Mouse (Mus musculus) liver, adult 2 months (tissue): ENCODE results near the gene Anapc15. TPM values are rescaled to one million over a fixed set of nuclear protein-coding genes. Genes with fewer than 3 reads are reported as not detected.

Experiments
- DNase-seq: peaks from one replicate; pipeline ENCODE4 v3.0.0-alpha.2; 2011; ENCODE audit warnings: low read depth, low spot score; ENCODE audit errors: extremely low read depth
- H3K27ac ChIP-seq: fragments of 200-500 bp; replicated peaks from 2 replicates; pipeline ENCODE4 v1.5.1; 2012; ENCODE audit warnings: low read depth, mild to moderate bottlenecking, control low read depth, inconsistent platforms, low read length; ENCODE audit not compliant: insufficient read depth
- H3K27me3 ChIP-seq: fragments of 200-500 bp; 2 replicates; pipeline ENCODE4 v1.6.1; 2012; ENCODE audit warnings: mild to moderate bottlenecking, moderate library complexity, low read length, inconsistent platforms; ENCODE audit not compliant: control insufficient read depth, insufficient read depth
- H3K36me3 ChIP-seq: fragments of 200-500 bp; 2 replicates; pipeline ENCODE4 v1.6.1; 2012; ENCODE audit warnings: low read length, inconsistent platforms; ENCODE audit not compliant: control insufficient read depth, insufficient read depth
- H3K4me1 ChIP-seq: fragments of 200-500 bp; 2 replicates; pipeline ENCODE4 v1.6.1; 2011; ENCODE audit warnings: low read length; ENCODE audit not compliant: control insufficient read depth, insufficient read depth
- H3K4me3 ChIP-seq: fragments of 200-500 bp; 2 replicates; pipeline ENCODE4 v1.5.1; 2011; ENCODE audit warnings: low read depth, mild to moderate bottlenecking, control low read depth, low read length, moderate library complexity; ENCODE audit not compliant: insufficient read depth
- H3K79me2 ChIP-seq: fragments of 200-500 bp; 2 replicates; pipeline ENCODE4 v1.6.1; 2012; ENCODE audit warnings: inconsistent platforms, mild to moderate bottlenecking, low read length, moderate library complexity; ENCODE audit not compliant: control insufficient read depth, insufficient read depth
- H3K9ac ChIP-seq: fragments of 200-500 bp; 2 replicates; pipeline ENCODE4 v1.6.1; 2012; ENCODE audit warnings: low read depth, mild to moderate bottlenecking, control low read depth, inconsistent platforms, low read length
- CTCF ChIP-seq: fragments of 200-500 bp; IDR thresholded peaks from 2 replicates; pipeline ENCODE4 v1.5.1; 2011; ENCODE audit warnings: low read depth, low read length, control low read depth
- POLR2A ChIP-seq: fragments of 200-500 bp; IDR thresholded peaks from 2 replicates; pipeline ENCODE4 v1.6.1; 2011; ENCODE audit warnings: low read length, control low read depth; ENCODE audit not compliant: insufficient read depth; ENCODE audit errors: extremely low read depth
- WGBS: fragments of 180-500 bp; shearing (Covaris S2); methylation state at CpG from one replicate; pipeline ENCODE4 v1.1.7; 2018; 5-methylcytosine and 5-hydroxymethylcytosine counted together
- polyA plus RNA-seq: library from polyadenylated mRNA; depleted of rRNA; stranded (reverse); fragments of >200 nt; gene quantifications from 2 replicates; pipeline ENCODE4 v1.2.3, GENCODE M21; 2012
- total RNA-seq: library from RNA; depleted of rRNA; stranded (reverse); fragments of >200 nt; gene quantifications from 2 replicates; pipeline ENCODE4 v1.2.3, GENCODE M21; 2014

Gene Anapc15
- total and polyA plus RNA-seq, 2 experiments, result 16.6 to 31.8 TPM

- WGBS, result 74% methylated on average over 4 of the region's 4 CpGs
- DNase-seq, result no peak
- Histone ChIP-seq H3K9ac (no peak overlapping the region), H3K79me2 (no peaks in the 10 kb centered on the region), H3K36me3 (no peaks in the 10 kb centered on the region), H3K4me1 (0 out of 2 replicates have a peak, but pooled peaks cover 6% of the 10 kb centered on the region), H3K27me3 (no peaks in the 10 kb centered on the region), H3K27ac (no peak overlapping the region), H3K4me3 (no peak overlapping the region)
- TF ChIP-seq POLR2A (no peak), CTCF (no peak)
These were observed 17.3 kb downstream of the Anapc15 start for GRCm38 (mm10) chr7:101880855-101881254.

DNA sequence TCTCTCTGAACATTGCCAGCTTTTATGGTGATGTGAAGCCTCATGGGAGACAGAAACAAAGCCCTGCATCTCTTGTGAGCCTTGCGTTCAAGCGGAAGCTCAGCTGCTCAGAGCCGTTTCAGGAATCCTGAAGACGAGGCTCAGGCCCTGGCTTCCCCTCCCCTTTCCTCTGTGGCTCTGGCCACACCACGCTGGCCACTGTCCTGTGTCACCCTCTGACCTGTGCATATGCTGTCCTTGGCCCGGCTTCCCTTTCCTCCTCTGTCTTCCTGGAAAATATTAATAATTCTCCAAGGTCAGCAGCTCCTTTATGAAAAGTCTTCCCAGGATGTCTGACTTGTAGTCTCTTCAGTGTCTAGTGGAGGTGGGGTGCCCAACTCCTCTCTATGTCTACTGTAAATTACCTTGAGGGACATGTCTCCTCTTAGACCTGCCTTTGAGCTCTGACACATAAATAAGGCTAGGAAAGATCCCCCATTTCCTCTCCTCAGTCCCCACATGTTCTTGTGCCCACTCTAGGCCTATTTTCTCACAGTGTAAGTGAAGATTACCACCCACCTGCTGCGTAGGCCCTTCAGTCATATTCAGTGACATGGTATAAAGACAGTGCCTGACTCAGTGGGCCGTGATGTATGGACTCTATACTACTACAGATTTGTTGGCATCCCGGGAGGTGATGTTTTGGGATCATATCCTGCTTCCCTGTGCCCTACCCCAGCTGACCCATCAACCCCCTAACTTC lies 19.1 kb downstream of the Anapc15 start:
- H3K79me2 ChIP-seq, result no peaks in the 10 kb centered on the region

DNA sequence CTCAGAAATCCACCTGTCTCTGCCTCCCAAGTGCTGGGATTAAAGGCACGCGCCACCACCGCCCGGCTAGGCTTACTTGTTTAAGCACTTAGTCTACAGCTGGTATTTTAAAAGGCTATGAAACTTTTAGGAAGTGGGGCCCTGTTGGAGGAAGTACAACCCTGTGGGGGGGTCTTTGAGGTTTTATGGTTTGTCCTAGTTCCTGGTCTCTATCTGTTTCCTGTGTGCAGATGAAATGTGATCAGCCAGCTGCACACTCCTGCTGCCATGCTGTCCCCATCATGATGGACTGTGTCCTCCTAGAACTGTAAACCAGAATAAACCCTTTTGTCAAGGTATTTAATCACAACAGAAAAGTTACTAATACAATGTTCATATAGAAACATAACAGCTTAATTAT lies 20.6 kb downstream of the Anapc15 start:
- TF ChIP-seq POLR2A, result no peak
- no peak for TF ChIP-seq CTCF
- H3K4me3 ChIP-seq, result no peak overlapping the region
- DNase-seq, result no peak
- H3K79me2 ChIP-seq, result no peaks in the 10 kb centered on the region
- no peak overlapping the region for H3K9ac ChIP-seq
- H3K36me3 ChIP-seq, result no peaks in the 10 kb centered on the region
- H3K27me3 ChIP-seq, result no peaks in the 10 kb centered on the region
- H3K27ac ChIP-seq, result no peak overlapping the region
- 96% methylated on average over 4 of the region's 4 CpGs for WGBS
- 0 out of 2 replicates have a peak, but pooled peaks cover 6% of the 10 kb centered on the region for H3K4me1 ChIP-seq

More for the DNA sequence above, 19.1 kb downstream of the Anapc15 start:
- no peak for TF ChIP-seq POLR2A
- TF ChIP-seq CTCF, result no peak
- WGBS, result 76% methylated on average over 9 of the region's 9 CpGs
- DNase-seq, result no peak
- no peak overlapping the region for H3K9ac ChIP-seq
- 0 out of 2 replicates have a peak, but pooled peaks cover 6% of the 10 kb centered on the region for H3K4me1 ChIP-seq
- no peak overlapping the region for H3K4me3 ChIP-seq
- H3K27me3 ChIP-seq, result no peaks in the 10 kb centered on the region
- H3K36me3 ChIP-seq, result no peaks in the 10 kb centered on the region
- peak overlapping the region; percentile 60 for H3K27ac ChIP-seq

- H3K79me2 ChIP-seq, result no peaks in the 10 kb centered on the region
- no peaks in the 10 kb centered on the region for H3K27me3 ChIP-seq
- WGBS, result 89% methylated on average over 6 of the region's 6 CpGs
- H3K9ac ChIP-seq, result no peak overlapping the region
- H3K36me3 ChIP-seq, result no peaks in the 10 kb centered on the region
- TF ChIP-seq POLR2A (no peak), CTCF (no peak)
- H3K4me1 ChIP-seq, result 0 out of 2 replicates have a peak, but pooled peaks cover 6% of the 10 kb centered on the region
- no peak for DNase-seq
- no peak overlapping the region for H3K4me3 ChIP-seq
- H3K27ac ChIP-seq, result no peak overlapping the region
These were observed 22.8 kb downstream of the Anapc15 start for GRCm38 (mm10) chr7:101886274-101886673.

DNA sequence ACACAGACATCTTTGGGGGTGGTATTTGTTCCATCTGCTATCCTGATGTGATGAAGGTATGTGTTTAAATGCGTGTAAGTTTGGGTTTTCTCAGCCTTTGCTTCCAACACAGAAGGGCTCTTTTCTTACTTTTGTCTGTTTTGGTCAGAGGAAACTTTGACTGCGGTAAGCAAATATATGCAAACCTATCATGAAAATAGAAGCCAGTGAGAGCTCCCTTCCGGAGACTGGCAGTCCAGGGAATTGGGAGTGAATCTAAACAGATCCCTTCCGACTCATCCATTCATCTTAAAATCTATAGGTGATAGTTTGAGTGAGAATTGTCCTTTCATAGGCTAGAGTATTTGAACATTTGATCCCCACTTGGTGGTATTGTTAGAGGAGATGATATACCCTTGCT lies 24.9 kb downstream of the Anapc15 start:
- Histone ChIP-seq H3K79me2 (no peaks in the 10 kb centered on the region), H3K4me3 (no peak overlapping the region), H3K27ac (no peak overlapping the region), H3K9ac (no peak overlapping the region), H3K27me3 (no peaks in the 10 kb centered on the region), H3K36me3 (no peaks in the 10 kb centered on the region), H3K4me1 (no peaks in the 10 kb centered on the region)
- 86% methylated on average over 4 of the region's 4 CpGs for WGBS
- TF ChIP-seq POLR2A (no peak), CTCF (no peak)
- no peak for DNase-seq

- whole genome bisulfite sequencing, result 41% methylated on average over 9 of the region's 9 CpGs
These were observed 32.2 kb downstream of the Anapc15 start for GRCm38 (mm10) chr7:101895695-101896094.

More at GRCm38 (mm10) chr7:101895695-101896094, 32.2 kb downstream of the Anapc15 start:
- H3K9ac ChIP-seq, result peak overlapping the region; percentile 74
- no peak for DNase-seq
- no peaks in the 10 kb centered on the region for H3K36me3 ChIP-seq
- H3K4me3 ChIP-seq, result peak overlapping the region; percentile 72
- no peaks in the 10 kb centered on the region for H3K79me2 ChIP-seq
- TF ChIP-seq CTCF (no peak), POLR2A (no peak)
- peak overlapping the region; percentile 45 for H3K27ac ChIP-seq
- peaks cover 2% of the 10 kb centered on the region for H3K4me1 ChIP-seq
- H3K27me3 ChIP-seq, result no peaks in the 10 kb centered on the region
